Mouse (Mus musculus) ZHBTc4 (cell line): ENCODE results near the gene Coq9.
A peak's percentile ranks its signal among the peaks of the same experiment; 100 is the strongest.

Source experiments
- DNase-seq: peaks from one replicate; pipeline ENCODE4 v3.0.0-alpha.2; 2011; ENCODE audit warnings: low read depth, low spot score

The Coq9 gene

DNA sequence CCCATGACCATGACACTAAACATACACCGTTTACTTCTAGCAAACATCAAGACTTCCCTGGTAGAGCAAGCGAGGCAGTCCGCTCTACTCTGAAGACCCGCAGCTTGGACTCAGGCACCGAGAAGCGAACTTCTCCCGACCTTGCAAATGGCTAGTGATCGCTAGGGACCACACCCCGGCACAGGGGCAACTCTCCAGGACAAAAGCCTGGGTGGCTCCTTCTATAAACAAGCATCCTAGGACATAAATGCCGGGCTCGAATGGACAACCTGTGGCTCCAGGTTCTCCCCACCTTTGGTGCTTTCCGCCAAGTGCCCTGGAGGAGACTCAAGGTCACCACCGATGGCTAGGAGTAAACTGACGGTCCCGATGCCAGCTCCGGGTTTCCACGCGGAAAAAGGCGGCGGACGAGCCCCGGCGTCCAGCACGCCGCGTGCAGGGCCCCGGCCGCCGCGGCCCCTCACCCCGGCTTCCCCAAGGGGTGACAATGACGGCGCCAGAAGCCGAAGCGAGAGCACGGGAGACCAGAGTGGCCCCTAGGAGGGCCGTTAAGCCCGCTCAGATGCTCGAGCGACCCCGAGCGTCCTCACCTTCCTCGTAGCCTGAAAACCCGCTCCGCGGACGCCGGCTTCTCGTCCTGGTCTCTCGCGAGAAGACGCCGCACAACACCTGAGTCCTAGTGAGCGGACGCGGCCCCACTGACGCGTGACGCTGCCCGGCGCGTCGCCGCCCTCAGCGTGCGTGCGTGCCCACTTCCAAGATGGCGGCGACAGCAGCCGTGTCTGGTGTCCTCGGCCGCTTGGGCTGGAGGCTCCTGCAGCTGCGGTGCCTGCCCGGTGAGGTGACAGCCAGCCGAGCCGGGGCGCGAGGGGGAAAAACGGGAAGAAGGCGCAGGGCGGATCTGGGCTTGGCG lies at the start of gene Coq9, which contains the start of gene Ciapin1:
Coq9 (plus strand) TSS at position 660 of the 913 bp plus-strand sequence.
Ciapin1 (minus strand) TSS at position 697 of the 913 bp plus-strand sequence.
- DNase-seq: peak; percentile 99

DNA sequence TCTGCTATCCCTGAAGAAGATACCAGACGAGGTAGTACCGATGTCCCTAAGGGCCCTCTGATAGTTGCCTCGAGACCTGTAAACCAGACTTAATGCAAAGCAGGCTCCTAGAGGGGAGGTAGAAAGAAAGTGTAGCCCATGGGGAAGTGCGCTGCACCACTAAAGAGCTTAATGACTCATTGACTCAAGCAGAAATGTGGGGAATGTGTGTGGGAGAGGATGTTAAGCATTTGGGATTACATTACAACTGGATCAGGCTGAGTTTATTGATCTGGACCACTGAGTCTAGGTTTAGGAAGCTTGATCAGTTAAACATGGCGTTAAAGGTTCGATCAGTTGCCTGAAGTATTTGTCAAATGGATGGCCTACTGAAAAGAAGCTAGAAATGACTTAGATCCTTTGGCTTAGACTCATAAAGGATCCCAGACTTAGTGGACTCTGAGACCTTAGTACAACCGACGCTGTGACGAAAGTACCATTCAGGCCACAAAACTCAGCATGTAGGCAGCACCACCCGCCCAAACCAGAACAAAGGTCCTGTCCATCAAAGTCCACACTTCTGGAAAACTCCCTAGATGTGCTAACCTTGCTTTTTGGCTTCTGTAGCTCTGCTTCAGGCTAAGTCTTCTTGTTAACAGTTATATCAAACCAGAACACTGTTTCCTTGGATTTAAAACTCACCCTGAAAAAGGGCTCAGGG lies 48.7 kb upstream of the Coq9 start:
- DNase-seq: no peak

DNA sequence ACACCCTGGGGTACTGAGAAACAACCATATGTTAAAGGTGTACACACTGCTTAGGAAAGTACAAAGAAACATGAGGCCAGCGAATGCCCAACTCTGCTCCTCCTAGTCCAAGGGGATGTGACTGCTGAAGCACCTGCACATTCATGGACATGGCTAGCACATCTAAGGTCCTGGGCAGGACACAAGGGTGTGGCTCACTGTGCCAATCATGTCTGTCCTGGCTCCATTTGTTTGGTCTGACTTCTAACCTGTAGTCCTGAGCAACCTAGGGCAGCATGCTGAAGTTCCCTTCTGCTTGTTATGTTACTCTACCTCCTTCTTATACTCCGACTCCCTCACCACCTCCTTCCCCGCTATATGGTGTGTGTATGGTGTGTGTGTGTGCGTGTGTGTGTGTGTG lies 43.8 kb upstream of the Coq9 start:
- no peak for DNase-seq

DNA sequence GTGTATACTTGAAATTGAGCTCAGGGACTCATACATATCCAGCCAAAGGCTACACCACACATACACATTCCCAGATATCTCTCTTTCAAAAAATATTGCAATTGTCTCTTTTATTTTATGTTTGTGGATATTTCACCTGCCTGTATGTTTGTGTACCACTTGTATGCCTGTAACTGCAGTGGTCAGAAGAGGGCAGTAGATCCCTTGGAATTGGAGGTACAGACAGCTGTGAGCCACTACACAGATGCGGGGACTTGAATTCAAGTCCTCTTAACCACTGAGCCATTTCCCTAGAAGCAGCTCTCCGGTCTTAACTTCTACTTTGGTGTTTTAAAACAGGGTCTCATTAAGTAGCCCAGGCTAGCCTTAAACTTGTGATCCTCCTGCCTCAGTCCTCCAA lies 43.3 kb upstream of the Coq9 start:
- DNase-seq: no peak

DNA sequence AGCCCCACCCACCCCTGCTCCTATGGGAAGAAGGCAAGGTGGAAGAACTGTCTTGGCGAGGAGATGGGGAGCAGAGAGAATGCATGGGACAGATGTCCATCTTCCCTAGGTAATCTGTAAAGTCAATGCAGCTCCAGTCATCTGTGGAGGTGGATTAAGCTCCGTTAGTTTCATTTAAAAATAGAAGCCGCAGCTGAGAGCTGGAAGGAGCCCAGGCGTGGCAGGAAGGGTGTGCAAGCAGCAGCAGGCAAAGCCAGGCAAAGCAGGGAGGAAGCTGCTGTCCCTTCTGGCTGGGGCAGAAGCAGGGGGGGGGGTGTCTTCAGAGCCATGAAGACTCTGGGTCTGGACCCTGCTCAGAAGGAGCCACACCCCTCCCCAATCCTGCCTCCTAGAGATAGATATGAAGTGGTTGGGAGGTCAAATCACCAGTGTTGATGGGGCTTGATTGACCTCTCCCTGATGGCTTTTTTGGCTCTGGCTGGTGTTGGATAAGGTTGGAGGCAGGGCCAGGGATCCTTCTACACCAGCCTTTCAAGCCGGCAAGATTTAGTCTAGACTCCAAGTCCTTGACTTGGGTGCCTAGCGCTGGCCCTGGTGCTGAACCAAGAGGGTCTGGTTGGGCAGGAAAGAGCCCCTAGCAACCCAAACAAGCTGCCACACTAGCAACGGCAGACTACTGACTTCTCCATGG lies 37.7 kb upstream of the Coq9 start:
- DNase-seq: peak; percentile 83

DNA sequence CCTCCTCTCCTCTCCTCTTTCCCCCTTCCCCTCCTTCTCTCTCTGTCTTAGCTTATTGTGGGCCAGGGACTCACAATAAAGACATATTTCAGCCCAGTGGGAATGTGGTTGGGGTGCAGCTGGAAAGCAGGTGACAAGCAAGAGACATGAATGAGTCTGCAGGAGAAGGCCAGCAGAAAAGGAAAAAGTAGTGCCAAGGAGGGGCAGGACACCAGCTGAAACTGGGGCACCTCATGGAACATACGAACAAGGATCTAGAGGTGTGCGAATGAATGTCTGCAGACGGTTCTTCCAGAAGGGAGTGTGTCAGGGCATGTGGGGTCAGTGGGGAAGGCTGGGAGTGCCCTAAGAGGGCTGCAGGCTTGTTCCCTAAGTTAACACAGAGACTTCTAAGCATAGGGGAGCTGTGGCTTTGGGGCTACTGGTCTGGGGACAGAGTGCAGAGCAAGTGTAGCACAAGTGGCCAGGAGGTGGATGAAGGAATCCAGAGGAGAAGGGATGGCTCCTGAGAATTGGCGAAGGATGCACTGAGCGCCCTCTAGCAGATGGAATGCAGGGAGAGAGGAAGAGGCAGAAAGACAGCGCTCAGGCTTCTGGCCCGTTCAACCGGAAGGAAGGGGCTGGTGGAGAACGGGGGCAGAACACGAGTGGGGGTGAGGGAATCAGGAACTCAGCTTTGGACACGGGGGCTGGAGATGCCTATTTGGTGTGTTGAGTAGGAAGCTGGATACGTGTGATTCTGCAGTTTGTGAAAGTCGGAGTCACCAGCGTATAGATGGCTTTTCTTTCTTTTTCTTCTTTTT lies 36.6 kb upstream of the Coq9 start:
- DNase-seq: peak; percentile 58

DNA sequence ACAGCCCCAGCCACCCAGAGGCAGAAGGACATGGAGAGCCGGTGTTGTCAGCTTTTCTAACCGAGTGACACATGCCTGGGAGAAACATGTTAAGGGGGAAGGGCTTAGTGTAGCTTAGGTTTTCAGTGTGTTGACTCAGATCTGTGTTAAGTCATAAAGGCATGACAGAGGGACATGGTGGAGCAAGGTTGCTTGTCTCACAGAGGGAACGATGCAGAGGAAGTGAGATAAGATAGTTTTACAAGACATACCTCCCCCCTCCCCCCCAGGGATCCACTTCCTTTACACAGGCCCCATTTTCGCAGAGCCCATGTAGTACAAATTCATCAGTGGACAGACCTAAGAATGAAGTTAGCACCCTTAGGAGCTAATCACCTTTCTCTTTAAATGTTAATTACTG lies 35.7 kb upstream of the Coq9 start:
- DNase-seq: no peak

DNA sequence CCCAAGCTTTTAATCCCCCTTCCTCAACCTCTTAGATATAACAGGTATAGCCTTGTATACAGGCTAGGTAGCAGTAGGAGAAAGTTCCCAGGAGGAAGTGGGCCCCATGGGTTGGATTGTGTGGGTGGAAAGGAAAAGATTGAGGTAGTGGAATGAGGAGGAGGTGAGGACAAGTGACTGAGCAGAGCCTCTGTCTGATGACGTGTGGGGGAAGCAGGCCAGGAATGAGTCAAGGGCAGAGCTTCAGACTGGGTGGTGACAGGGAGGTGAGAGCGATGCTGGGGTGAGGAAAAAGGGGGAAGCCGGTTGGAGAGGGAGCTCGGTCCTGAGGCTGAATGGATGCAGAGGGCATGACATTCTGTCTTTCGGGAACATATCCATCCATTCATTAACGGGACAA lies 34.6 kb upstream of the Coq9 start:
- DNase-seq: no peak

DNA sequence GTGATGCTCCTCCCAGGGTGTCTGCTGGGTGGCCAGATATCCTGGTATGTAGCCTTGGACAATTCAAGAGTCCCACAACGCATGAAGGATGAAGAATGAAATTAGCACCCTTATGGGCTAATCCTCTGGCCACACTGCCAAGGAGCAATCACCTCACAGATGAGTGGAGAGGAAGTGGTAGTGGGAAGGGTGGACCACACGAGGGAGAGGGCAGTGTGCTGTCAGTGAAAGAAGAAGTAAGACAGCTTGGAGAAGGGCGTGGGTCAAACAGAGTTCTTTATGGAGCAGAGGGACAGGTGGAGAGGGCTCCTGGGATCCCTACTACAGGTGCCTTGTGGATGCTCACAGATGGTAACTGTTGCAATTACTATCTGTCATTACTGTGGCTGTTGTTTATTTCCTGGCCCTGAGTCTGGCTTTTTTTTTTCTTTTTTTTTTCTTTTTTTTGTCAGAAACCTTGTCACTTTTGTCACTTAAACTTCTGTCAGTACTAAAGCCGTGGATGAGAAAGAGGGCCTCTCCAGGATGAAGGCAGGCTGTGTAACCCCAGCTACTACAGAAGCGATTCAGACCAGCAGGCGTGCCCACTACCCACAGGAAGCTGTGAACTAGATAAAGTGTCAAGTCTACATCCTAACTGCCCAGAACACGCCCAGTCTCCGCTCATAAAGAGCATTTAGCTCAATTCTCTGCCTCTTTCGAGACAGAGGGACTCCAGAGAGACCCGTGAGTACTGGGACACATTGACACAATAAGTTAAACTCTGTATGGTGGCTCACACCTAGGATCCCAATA lies 33.4 kb upstream of the Coq9 start:
- DNase-seq: no peak

DNA sequence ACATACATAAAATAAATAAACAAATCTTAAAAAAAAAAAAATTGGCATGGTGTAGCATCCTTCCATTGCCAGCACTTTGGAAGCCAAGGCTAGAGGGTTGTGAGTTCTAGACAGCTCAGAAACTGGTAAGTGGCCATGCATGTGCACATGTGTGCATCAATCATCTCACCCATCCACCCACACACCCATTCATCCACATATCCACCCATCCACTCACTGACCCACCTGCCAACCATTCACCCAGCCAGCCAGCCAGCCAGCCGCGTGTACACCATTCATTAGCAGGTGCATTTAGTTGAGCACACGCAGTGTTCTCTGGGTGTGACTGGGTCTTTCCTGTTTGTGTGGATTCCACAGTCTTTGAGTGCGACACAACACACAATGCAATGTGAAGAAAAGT lies 32.3 kb upstream of the Coq9 start:
- no peak for DNase-seq

DNA sequence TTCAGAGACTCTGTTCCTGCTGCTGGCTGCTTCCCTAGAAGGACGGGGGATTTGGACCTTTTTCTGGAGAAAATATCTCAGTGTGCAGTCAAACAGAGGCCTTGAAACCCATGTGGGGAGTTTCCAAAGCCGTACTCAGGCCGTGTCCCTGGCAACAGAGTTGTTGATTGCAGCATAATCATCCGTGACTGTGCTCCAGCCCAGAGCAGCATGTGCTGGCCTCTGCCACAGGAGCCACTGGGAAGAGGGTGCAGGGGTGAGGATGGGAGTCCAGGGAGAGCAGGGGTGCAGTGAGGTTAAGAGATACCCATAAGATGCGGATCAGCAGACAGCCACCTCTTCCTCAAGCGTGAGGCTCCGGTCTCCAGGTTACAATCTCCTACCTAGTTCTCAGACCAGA lies 30.6 kb upstream of the Coq9 start:
- no peak for DNase-seq

DNA sequence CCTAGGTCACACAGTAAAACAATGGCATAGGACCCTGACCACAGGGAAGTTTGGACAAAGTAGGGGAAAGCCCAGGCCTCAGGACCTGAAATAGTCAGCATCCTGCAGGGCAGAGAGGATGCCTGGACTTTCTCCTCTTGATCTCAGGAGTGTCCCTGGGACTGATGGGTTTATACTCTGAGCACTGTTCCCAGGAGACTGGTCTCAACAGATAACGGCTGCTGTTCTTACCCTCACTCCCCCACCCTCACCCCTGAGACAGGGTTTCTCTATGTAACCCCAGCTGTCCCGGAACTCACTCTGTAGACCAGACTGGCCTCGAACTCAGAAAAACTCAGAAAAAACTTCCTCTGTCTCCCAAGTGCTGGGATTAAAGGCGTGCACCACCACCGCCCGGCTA lies 29.7 kb upstream of the Coq9 start:
- no peak for DNase-seq

DNA sequence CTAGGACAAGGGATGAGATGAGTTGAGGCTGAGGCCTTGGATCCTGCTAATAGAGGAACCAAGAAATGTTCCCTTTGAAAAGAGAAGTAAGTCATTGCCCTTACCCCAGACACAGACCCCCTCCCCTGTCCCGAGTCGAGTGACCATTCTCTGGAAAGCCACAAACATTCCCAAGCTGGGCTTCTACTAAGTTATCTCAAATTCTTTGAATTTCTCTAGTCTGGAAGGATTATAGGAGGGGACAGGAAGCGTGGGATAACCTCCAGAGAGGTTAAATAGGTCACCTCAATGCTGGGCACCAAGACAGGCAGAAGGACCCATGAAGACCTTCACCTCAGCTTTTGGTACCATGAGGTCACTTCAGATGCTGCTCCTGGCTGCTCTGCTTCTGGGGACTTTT lies 28.0 kb upstream of the Coq9 start, which contains the start of gene Ccl17:
Ccl17 (plus strand) TSS at position 301 of the 400 bp plus-strand sequence.
- DNase-seq: no peak

DNA sequence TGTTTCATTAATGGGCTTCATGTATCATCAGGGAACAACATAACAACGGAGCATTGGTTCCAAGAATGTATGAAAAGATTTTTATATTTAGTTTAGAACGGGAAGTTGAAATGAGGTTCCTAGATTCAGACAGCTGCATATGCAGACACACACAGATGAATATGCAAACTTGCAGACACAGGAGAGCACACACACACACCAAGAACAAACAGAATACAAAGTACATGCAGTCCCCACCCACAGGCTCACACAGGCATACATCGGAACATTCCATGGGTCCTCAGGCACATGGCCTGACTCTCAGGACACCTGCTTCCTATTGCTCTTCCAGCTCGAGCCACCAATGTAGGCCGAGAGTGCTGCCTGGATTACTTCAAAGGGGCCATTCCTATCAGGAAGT lies 27.3 kb upstream of the Coq9 start:
- no peak for DNase-seq

DNA sequence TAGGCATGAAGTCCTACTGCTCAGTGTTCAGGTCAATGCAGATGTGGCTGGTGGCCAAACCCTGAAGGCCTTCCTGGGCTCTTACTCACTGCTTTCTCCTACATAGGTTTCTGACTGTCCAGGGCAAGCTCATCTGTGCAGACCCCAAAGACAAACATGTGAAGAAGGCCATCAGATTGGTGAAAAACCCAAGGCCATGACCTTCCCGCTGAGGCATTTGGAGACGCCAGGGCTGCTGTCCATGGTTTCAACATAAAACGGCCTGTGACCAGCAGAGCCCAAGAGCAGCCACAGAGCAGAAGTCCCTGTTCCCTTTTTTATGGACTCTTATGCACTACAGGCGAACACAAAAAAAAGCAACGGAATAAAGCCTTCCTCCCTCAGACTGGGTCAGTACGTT lies 26.5 kb upstream of the Coq9 start:
- no peak for DNase-seq

DNA sequence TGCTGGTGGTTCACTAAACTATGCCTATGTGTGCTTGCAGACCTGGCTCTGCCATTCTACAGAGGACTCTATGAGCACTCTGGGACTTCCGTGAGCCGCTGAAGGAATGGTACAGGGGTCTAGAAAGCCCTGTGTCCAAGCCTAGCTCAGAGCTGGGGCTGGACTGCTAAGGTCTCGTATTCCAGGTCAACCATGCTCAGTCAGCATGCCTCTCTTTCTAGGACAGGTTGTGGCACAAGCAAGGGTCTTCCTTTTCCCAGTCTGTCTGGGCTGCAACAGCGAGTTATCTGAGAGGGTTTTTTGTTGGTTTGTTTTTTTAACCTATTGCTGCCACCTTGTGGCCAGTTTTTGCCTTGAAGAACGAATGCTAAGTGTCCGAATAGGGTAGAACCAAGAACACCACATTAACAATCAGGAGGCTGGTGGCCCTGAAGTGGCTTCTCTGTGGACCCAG lies 25.4 kb upstream of the Coq9 start:
- DNase-seq: peak; percentile 88

DNA sequence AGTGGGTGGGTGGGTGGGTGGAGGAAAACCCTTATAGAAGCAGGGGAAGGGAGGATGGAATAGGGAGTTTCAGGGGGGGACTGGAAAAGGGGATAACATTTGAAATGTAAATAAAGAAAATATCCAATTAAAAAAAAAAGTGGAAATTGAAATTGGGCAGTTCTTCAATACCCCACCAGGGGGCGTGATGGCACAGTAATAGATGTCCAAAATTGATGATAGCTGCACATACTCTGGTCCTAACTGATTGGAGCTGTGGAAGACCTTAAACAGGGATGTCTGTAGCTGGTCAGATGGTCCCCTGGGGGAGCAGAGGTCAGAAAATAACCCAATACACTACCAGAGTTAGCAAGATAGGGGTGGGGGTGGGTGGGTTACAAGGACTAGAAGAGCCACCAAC lies 23.6 kb upstream of the Coq9 start:
- DNase-seq: peak; percentile 36

DNA sequence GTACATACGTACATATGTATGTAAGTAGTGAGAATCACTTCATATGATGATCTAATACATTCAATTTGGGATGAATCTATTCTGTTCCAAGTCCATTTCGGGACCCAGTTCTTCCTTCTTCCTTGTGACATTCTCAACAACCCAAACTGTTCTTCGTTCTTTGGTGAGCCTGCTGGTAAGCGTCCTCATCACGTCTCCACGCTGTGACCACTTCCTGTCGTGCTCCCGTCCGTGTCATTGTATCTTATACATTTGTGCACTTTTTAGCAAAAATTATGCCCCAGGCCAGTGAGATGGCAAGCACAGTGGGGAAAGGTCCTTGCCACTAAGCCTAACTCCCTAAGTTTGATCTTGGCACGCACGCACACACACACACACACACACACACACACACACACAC lies 20.2 kb upstream of the Coq9 start:
- DNase-seq: no peak

DNA sequence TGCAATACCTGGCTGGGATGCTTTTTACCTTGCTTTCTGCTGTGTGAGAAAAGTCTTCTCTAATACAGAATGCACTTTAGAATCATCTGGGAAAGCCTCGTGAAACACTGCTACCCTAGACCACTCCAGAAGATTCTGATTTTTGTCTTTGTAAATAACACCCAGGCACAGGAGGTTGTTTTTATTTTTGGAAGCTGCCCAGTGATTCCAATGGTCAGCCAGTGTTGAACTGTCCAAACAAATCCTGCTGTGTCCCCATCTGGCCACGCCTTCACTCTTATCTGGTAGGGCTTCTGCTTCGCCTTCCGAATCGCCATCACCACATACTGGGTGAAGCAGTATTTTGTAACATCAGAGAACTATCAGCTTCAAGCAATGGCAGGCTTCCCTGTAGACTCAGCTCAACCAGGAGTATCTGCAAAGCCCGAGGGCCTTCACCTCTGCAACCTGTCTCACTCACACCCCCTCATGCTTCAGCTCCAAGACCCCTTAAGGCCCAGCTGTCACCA lies 18.4 kb upstream of the Coq9 start:
- no peak for DNase-seq

DNA sequence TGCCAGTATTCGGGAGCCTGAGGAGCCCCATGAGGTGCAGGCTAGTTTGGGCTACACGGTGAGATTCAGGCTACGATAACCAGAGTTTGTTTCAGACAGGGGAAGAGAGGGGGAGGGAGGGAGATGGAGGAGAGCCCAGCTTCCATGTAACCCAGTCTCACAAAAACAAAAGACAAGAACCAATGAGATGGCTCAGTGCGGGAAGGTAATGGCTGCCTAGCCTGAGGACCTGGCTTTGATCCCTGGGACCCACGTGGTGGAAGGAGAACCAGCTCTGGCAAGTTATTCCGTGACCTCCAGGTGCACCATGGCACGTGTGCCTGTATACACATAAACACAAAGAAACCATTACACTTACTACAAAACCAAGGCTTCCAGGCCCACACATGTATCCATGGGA lies 17.6 kb upstream of the Coq9 start:
- DNase-seq: peak; percentile 84
